Mouse (Mus musculus): ENCODE results near the gene Wnt9a.
"Not testable (repeated sequence)": the region's sequence is repeated elsewhere in the genome, so short reads cannot be mapped to it uniquely, and the experiment has no call there.

Wnt9a gene

DNA sequence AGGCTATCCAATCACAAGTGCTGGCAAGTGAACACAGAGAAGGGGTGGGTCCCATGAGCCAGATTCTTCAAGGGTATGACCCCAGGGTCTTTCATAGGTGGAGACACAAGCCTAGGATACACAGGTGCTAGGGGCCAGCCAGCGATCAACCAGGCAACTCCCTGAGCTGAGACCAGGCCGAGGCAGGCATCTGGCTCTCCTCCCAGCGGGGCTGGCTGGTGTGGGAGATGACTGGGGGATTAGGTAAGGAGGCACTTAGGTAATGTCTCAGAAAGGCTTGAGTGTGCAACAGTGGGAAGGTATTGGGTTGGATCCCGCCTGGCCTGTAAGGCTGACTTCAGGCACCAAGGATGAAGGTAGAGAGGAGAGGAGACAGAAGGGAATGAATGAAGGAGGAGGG, 28.4 kb downstream of the Wnt9a start:
- DNase-seq (ENCODE audit: low spot score): no peak

DNA sequence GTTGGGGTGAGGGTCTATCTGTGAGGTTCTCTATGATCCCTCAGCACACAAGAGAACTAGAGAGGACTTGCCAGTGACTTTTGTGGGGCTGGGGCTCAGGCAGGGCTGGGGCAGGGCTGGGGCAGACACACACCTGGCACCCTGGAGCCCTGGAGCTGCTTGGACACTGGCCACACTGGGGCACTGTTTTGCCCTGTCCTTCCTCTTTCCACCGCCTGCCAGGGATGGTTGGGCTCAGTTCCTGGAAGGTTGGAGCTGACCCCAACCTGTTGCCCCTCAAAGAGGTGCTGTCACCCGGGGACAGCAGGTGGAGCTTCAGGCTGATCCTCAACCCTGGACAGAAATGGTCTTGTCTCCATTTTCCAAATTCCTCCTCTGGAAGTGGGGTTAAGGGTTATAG, 29.2 kb downstream of the Wnt9a start:
- DNase-seq (ENCODE audit: low spot score): no peak

DNA sequence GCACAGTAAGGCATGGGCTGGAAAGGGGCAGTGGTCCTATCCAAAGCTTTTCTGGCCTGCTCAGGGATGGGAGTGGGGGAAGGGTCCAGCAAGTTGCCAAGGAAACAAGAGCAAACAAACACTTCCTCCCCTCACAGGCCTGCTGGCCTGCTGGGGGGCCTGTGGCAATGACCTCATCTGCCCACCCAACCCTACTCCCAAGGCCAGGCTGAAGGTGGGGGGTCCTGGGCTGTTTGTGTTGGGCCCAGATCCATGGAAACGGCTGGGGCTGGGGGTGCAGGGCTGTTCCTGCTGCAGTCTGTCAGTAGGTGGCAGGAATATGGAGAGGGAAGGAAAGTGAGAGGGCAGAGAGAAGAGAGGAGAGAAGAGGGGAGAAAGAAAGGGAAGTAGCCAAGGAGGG, 29.7 kb downstream of the Wnt9a start:
- no peak for DNase-seq (ENCODE audit: low spot score)

DNA sequence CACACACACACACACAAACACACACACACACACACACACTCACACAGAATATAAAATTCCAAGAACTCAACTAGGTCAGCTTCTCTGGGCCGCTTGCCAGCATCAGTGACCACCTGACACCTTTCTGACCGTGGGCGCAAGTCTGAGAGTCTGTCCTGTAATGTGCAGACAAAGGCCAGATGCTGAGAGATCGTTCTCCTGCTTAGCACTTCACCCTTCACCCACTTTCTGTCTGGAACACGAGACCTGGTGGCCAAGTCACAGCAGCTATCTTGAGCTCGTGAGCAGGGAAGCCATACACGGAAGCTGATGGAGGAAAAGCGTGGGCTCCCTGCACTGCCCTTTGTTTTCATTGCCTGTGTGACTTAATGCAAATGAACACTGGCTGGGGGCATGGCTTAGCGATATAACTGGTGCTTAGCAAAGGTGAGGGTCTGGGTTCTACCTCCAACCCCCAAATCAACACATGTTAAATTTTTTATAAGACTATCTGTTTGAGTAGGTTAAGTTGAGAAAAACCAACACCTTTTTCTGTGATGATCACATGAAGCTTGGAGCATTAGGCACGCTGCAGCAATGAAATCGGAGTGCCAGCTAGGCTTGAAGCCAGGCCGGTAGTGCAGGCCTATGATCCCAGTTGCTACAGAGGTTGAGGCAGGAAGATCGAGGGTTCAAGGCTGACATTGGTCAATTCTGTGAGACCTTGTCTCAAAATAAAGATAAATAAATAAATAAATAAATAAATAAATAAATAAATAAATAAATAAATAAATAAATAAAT, 31.4 kb downstream of the Wnt9a start:
- peak; percentile 67 for DNase-seq (ENCODE audit: low spot score)

DNA sequence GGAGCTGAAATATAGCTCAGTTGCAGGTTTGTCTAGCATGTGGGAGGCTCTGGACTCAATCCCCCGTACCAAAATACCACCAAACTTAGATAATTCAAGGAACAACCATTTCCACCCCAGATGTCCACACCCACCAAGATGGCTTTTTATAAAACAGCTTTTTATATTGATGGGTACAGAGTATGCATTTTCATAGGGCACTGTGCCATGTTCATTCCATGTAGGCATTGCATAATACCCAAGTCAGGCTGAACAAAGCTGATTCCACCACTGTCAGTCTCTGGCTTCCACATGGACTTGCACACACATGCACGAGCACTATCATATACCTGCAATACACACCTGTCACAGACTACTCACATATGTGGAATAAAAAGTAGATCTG, 32.0 kb downstream of the Wnt9a start:
- DNase-seq (ENCODE audit: low spot score): no peak

DNA sequence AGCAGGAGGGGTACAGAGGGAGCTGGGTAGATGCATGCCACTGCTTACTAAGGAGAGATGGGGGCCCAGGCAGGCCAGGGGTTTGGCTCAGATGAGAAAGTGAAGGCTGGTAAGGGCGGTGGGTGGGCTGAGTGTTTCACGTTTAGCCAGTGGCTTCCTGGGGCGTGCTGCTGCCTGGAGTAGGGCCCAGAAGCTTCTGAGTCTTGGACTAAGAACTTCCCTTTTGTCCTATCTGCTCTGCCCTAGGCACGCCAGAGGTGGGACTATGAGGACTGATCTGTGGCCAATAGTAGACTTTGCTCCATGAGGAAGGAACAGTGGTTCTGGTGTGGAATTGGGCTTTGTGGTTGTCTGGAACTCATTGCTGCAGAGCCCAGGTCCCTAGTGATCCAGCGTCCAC, 36.2 kb downstream of the Wnt9a start:
- DNase-seq (ENCODE audit: low spot score): no peak

DNA sequence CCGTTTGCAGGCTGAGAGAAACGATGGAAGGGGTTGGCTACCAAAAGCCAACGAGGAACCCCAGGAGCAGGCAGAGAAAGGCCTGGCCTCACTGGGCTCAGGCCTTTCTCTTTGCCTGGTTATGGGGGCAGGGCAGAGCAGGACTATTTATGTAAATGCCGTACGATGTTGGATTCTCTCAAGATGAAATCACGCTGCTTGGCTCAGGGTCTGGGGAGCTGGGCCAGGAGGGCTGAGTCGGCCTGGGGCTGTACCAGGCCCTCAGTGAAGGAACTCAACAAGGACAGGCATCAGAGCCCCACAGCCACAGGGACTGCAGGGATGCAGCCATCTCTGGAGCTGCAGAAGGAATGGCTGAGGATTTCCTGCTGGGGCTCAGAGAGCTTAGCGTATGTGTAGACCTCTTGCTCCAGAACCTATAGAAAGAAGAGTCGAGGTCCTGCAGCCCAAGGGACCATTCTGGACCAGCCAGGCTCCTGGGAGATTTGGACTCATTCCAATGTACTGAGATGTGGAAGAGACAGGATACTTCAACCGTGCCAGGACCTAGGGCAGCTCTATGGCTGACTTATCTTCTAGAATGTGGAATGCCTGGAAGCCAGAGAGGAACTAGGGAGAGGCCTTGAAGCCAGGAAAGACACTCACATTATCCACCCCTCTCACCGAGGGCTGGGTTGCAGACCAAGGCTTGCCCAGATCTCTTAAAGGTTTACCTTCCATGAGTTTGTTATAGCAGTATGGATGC, 39.6 kb downstream of the Wnt9a start:
- DNase-seq (ENCODE audit: low spot score): no peak

DNA sequence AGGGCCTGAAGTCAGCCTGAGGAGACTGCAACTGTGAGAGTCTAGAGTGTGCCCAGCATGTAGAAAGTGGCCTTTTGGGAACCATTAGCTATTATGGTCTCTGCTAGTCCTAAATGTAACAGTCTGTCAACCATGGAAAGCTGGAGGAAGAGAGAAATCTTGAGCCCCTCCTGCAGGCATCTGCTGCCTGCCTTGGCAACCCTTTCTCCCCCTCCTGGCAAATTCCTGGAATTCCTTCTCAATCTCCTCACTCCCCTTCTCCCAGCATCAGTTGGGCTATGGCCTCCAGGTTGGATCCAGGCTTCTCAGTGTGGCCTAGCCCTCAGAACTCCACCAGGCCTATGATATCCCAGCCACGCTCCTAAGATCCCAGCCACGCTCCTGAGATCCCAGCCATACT, 43.6 kb downstream of the Wnt9a start:
- DNase-seq (ENCODE audit: low spot score): no peak

DNA sequence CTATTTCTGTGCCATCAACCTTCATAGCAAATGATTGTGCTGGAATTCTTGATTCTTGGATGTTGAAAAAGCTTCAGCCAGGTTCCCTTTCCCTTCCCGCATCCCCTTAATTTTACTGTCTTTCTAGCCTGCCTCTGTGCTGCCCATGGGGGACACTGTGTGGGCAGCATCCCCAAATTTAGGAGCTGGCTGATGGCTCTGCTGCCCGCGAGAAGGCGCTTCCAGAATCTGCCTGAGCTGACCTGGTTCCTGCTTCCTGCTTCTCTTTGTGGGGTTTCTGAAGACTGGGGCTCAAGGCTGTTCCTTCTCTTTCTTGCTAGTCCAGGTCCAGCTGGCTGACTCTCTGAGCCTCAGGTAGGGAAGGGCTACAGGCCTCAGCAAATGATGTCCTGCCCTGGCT, 48.1 kb downstream of the Wnt9a start:
- DNase-seq (ENCODE audit: low spot score): no peak

DNA sequence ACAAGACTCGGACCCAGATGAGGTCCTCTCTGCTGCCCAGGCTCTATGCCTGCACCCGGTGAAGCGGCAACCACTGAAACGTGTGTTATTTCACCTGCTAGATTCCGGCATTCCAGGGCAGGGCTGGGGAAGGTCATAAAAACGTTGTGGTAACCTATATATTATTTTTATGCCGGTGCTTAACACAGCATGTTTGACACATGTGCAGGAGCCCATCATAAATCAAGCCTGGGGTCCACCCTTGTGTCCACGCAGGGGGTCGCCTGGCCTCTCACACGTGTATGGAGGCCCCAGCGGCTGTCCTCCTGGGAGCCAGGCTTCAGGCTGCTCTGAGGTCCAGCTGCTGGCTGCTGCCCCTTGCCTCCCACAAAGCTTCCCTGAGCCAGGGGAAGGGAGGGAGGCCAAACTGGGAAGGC, 50.2 kb downstream of the Wnt9a start:
- no peak for DNase-seq (ENCODE audit: low spot score)

DNA sequence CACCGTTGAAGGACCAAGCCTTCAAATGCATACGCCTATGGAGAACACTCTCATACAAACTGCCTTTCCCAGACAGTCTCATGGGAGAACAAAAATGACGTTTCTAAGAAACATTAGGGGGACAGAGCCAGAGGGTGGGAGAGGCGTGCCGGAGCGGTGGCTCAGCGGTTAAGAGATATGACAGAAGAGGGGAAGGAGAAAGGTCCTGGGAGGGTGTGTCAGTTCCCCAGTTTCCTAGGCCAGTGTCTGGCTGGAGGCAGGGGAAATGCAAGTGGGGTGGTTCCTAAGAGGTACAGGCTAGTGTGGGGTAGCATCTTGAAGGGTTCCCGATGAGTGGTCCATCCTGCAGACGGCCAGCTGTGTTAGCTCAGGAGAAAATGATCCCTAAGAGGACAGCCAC, 54.6 kb downstream of the Wnt9a start:
- DNase-seq (ENCODE audit: low spot score): no peak

DNA sequence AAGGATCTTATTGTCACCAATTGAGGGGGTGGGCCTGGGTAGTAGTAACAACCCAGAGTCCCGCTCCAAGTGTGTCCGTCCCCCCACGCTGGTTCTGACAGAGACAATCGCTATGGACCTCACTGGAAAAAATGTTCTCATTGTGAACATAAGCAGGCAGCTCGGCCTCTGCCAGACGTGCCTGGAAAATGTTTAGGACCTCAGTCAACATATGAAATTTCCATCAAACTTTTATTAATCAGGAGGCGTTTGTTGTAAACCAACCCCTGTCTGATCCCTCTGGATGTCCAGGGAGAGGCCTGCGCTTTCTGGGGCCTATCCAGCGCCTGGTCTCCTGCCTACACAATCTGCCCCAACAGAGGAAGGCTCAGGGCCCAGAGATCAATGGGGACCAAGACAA, 57.3 kb downstream of the Wnt9a start:
- no peak for DNase-seq (ENCODE audit: low spot score)

DNA sequence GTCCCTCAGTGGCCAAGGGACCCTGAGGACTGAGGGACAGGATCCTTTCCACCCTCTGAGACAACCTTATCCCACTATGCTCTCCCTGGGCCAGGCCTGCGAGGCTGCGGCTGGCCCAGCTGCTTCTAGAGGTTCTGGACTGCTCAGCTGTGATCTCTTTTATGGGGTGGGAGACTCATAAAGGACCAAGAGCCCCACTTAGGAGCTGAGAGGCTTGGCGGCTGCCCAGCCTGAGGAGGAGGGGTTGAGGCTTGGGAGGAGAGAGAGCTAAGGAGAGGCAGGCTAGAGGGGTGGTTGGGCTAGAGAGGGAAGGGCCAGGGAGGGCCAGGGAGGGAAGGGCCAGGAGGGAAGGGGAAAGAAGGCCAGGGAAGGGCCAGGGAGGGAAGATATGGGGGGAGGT, 57.7 kb downstream of the Wnt9a start:
- peak; percentile 55 for DNase-seq (ENCODE audit: low spot score)

DNA sequence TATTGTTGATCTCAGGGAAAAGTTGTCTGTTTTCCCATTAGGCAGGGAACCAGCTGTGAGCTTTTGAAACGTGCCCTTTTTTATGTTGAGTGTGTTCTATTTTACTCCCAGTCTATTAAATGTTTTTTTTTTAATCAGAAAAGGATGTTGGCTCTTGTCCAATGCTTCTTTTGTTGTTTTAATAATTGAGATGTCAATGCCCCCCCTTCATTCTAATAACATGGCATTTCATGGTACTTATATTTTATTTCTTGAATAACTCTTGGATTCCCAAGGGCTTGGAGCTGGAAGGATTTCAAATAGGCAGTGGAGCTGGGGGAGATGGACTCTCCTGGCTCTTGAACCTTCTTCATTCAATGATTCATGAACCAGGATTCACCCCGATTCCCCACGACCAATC, 59.3 kb downstream of the Wnt9a start:
- DNase-seq (ENCODE audit: low spot score): no peak

DNA sequence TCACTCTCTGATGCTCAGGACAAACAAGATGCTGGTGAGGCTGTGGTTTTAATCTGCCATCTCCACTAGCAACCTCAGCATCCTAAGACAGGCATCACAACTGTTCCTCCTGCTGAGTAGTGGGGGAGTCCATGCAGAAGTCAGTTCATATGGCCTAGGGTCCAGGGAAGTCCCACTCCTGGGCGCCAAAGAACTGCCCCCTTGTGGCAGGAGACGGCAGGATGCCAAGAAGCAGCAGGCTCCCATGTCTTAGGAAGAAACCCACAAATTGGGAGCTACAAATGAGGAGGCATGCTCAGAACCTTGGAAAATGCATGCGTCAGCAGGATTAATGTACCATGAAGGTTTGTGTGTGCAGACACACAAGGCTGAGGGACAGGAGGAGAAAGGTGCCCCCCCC, 59.9 kb downstream of the Wnt9a start:
- DNase-seq (ENCODE audit: low spot score): peak; percentile 49

DNA sequence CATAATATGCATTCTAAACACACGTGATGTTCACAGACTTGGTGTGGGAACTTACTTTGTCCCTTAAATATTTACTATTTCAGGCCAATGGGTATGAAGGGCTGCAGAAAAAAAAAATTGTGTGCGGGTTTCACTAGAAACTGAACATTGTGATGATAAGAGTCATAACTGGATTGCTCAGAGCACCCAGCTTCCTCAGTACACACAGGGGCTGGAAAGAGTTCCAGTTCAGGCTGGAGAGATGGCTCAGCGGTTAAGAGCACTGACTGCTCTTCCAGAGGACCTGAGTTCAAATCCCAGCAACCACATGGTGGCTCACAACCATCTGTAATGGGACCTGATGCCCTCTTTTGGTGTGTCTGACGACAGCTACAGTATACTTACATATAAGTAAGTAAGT, 61.2 kb downstream of the Wnt9a start:
- not testable (repeated sequence) for DNase-seq (ENCODE audit: low spot score)

DNA sequence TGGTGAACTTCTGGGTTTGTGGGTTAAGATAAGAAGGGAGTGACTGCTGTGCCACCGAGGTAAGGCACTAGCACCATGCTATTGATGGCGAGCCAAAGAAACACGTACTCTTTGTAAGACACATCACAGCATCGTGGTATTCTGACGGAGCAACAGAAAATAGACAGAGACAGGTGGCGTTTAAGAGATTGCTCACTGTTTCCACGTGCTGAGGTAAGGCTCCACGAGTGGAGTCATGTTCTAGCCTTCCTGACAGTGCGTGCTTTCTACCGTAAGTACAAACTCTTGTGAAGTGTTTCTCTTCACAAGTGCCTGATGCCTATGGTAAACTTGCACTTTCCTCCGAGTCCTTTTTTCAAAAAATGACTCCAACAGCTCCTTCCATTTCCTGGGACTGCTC, 63.1 kb downstream of the Wnt9a start:
- no peak for DNase-seq (ENCODE audit: low spot score)

DNA sequence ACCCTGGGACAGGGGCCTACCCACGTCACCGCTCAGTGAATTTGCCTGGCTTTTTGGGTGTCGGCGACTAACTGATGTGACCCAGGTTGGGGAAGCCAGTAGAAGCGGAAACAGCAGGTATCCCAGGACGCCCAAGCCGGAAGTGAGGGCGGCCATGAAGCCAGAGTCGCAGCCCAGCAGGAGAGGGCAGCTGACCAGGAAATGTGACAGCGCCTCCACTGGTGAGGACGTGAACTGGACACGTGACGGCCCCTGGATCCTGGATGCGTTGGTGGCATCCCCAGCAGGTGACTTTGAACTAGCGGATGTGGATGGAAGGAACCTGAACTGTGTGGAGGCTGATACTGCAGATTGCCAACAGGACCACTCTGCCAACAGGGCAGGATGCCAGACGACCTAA, 68.7 kb downstream of the Wnt9a start, which contains the start of gene Prss38:
TSS of gene Prss38 (minus strand) at position 183 of the 400 bp plus-strand sequence.
- DNase-seq (ENCODE audit: low spot score): no peak

DNA sequence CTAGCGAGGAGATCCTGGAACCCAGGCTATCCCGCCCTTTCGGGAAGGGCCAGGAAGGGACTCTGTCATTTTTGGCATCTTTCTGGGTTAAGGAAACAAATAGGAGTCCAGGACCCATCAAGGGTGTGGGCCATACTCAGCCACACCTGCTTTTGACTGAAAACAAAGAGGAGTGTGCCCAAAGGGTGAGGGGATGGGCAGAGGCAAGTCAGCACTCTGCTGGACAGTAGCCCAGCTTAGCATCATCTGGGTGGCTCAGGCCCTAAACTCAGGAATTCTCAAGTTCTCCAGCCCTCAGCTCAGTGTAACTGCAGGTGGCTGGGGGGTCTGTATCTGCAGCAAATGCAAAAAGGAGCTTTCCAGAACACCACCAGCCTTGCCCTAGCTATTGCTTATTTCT, 71.3 kb downstream of the Wnt9a start:
- DNase-seq (ENCODE audit: low spot score): no peak

DNA sequence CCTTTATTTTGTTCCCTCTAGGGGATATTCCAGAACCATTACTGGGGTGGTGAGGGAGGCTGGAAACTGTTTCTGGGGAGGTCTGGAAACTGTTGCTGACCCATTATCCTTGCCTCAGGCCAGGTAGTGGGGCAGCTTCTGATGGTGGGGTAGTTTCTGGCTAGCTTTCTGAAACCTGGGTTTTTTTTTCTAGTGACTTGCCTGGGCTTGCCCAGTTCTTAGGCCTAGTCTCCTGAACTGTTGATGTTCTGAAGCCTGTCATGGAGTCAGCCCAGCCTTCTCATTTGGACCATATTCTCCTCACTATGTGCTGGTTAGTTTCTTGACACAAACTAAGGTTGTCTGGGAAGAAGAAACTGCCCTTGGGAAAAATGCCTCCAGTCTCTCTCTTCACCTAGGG, 72.8 kb downstream of the Wnt9a start:
- no peak for DNase-seq (ENCODE audit: low spot score)
